Mouse (Mus musculus) small intestine, adult 2 months (tissue): ENCODE results near the gene Bcas2. TPM values are rescaled to one million over a fixed set of nuclear protein-coding genes. Genes with fewer than 3 reads are reported as not detected.
"Not testable (repeated sequence)": the region's sequence is repeated elsewhere in the genome, so short reads cannot be mapped to it uniquely, and the experiment has no call there.

Experiments
- H3K27ac ChIP-seq: fragments of 200-500 bp; 2 replicates; pipeline ENCODE4 v1.5.1; 2012; ENCODE audit warnings: low read depth, low read length, control low read depth, inconsistent platforms; ENCODE audit not compliant: insufficient read depth
- H3K27me3 ChIP-seq: fragments of 200-500 bp; 2 replicates; pipeline ENCODE4 v1.6.1; 2012; ENCODE audit warnings: mild to moderate bottlenecking, moderate library complexity, low read length, inconsistent platforms; ENCODE audit not compliant: control insufficient read depth, insufficient read depth
- H3K36me3 ChIP-seq: fragments of 200-500 bp; 2 replicates; pipeline ENCODE4 v1.6.1; 2012; ENCODE audit warnings: mild to moderate bottlenecking, low read length, control low read depth, inconsistent platforms; ENCODE audit not compliant: control insufficient read depth, insufficient read depth
- H3K4me1 ChIP-seq: fragments of 200-500 bp; 2 replicates; pipeline ENCODE4 v1.6.1; 2012; ENCODE audit warnings: low read length, inconsistent platforms, mixed read lengths; ENCODE audit not compliant: control insufficient read depth, insufficient read depth, insufficient read length
- H3K4me3 ChIP-seq: fragments of 200-500 bp; 2 replicates; pipeline ENCODE4 v1.5.1; 2012; ENCODE audit warnings: low read depth, mild to moderate bottlenecking, control low read depth, inconsistent platforms, low read length, moderate library complexity
- CTCF ChIP-seq: fragments of 200-500 bp; IDR thresholded peaks from 2 replicates; pipeline ENCODE4 v1.5.1; 2012; ENCODE audit warnings: low read depth, mild to moderate bottlenecking, control low read depth, inconsistent platforms, low read length, moderate library complexity, mixed read lengths; ENCODE audit not compliant: insufficient replicate concordance, insufficient read length; ENCODE audit errors: extremely low read depth
- POLR2A ChIP-seq: fragments of 200-500 bp; IDR thresholded peaks from 2 replicates; pipeline ENCODE4 v1.6.1; 2012; ENCODE audit warnings: low read depth, mild to moderate bottlenecking, control low read depth, inconsistent platforms, low read length, moderate library complexity
- WGBS: fragments of 180-500 bp; shearing (Covaris S2); methylation state at CpG from one replicate; pipeline ENCODE4 v1.1.7; 2018; 5-methylcytosine and 5-hydroxymethylcytosine counted together
- polyA plus RNA-seq: library from polyadenylated mRNA; depleted of rRNA; stranded (reverse); fragments of >200 nt; gene quantifications from 2 replicates; pipeline ENCODE4 v1.2.3, GENCODE M21; 2012

The Bcas2 gene
- polyA plus RNA-seq, 1 experiment: 10.2 TPM

DNA sequence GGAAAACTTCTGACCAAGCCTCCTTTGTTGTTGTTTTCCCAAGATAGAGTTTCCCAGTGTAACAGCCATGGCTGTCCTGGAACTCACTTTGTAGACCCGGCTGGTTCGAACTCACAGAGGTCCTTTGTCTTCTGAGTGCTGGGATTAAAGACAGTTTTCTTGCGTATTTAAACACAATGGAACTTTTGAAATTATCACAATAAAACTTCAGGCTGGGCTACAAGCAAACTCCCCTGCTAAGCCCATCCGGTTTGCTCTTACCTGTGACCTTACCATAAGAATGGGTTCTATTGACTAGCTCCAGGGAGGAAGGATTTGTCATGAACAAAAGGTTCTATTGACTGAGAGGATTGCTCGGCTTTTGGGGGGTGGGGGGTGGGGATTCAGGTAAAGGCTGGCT, 36.3 kb downstream of the Bcas2 start:
- Histone ChIP-seq H3K27ac (no peak overlapping the region), H3K4me1 (no peaks in the 10 kb centered on the region), H3K36me3 (no peaks in the 10 kb centered on the region), H3K4me3 (no peak overlapping the region), H3K27me3 (no peaks in the 10 kb centered on the region)
- TF ChIP-seq POLR2A: no peak
- TF ChIP-seq CTCF: no peak
- 67% methylated on average over 5 of the region's 5 CpGs for WGBS

DNA sequence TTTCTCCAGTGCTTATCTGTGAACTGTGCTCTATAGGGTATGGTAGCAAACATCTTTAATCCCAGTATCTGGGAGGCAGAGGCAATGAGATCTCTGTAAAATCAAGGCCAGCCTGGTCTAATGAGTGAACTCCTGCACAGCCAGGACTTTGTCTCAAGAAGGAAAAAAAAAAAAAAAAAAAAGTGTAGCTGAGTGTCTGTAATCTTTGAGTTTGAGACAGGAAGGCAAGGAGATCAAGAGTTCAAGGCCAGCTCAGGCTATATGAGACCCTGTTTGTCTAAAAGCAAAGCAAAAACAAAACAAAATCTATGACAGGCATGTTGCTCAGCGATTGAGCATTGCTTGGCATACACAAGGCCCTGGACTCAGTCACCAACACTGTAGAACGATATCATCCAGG, 36.8 kb downstream of the Bcas2 start:
- Histone ChIP-seq H3K4me1 (no peaks in the 10 kb centered on the region), H3K4me3 (no peak overlapping the region), H3K27me3 (no peaks in the 10 kb centered on the region), H3K27ac (no peak overlapping the region), H3K36me3 (no peaks in the 10 kb centered on the region)
- TF ChIP-seq POLR2A: no peak
- no peak for TF ChIP-seq CTCF
- 83% methylated on average over 2 of the region's 2 CpGs for WGBS

DNA sequence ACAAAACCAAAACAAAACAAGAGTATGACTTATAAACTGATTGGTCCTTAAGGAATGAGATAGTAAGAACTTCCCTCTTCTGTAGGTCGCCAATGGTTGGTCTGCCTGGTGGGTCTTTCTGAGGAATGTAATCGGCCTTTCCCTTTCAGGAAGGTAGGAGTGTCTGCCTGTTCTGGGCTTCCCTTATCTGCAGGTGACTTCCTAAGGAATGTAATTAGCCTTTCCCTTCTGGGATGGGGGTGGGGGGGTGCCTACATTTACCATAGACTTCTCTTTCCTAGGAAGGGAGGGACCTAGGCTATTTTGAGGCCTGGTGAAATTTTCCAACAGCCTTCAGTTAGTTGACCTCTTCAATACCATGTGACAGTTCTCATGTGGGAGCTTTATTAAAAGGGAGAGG, 39.6 kb downstream of the Bcas2 start:
- Histone ChIP-seq H3K4me3 (no peak overlapping the region), H3K4me1 (peaks cover 1% of the 10 kb centered on the region; the same call in 1 of the 2 replicates), H3K27me3 (no peaks in the 10 kb centered on the region), H3K36me3 (no peaks in the 10 kb centered on the region), H3K27ac (no peak overlapping the region)
- WGBS: 78% methylated on average over 2 of the region's 2 CpGs
- TF ChIP-seq CTCF (no peak), POLR2A (no peak)

DNA sequence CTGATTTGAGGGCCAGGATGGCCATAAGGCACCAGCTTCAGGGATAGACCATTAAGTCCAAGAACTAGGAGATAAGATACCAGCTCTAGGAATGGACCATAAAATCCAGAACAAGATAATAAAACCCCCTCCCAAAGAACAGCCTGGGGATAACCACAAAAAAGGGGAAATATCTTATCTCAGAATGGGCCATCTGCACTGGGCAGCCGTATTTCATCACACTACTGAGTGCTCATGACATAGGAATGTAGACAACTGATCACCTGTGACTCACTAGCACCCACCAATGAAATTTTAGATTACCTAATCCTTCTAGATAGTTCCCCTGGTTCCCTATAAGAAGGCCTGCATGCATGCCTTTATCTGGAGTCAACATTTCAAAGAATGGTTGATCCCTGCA, 40.7 kb downstream of the Bcas2 start:
- Histone ChIP-seq H3K4me3 (no peak overlapping the region), H3K36me3 (no peaks in the 10 kb centered on the region), H3K27ac (no peak overlapping the region), H3K4me1 (peaks cover 1% of the 10 kb centered on the region; the same call in 1 of the 2 replicates), H3K27me3 (no peaks in the 10 kb centered on the region)
- no peak for TF ChIP-seq POLR2A
- TF ChIP-seq CTCF: no peak
- WGBS: 60% methylated on average over 1 of the region's 1 CpGs

DNA sequence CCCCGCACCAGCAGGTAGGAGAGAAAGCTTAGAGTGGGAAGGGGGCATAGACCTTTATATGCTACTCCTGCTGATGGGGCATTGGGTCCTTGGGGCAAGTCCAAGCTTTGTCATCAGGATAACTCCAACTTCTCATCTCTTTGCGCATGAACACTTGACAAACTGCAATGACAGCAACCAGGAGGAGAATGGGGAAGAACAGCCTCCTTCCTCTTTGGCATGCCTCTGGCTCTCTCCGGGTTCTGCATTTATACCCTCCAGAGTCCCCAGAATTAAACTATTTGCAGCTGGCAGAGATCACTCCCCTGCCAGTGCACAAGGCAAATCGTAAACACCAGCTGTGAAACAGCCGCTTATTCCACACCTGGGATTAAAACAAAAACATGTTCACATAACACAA, 42.1 kb downstream of the Bcas2 start:
- Histone ChIP-seq H3K27me3 (no peaks in the 10 kb centered on the region), H3K4me1 (peaks cover 1% of the 10 kb centered on the region; the same call in 1 of the 2 replicates), H3K36me3 (no peaks in the 10 kb centered on the region), H3K4me3 (no peak overlapping the region), H3K27ac (no peak overlapping the region)
- TF ChIP-seq CTCF: no peak
- no peak for TF ChIP-seq POLR2A
- WGBS: 63% methylated on average over 5 of the region's 5 CpGs

DNA sequence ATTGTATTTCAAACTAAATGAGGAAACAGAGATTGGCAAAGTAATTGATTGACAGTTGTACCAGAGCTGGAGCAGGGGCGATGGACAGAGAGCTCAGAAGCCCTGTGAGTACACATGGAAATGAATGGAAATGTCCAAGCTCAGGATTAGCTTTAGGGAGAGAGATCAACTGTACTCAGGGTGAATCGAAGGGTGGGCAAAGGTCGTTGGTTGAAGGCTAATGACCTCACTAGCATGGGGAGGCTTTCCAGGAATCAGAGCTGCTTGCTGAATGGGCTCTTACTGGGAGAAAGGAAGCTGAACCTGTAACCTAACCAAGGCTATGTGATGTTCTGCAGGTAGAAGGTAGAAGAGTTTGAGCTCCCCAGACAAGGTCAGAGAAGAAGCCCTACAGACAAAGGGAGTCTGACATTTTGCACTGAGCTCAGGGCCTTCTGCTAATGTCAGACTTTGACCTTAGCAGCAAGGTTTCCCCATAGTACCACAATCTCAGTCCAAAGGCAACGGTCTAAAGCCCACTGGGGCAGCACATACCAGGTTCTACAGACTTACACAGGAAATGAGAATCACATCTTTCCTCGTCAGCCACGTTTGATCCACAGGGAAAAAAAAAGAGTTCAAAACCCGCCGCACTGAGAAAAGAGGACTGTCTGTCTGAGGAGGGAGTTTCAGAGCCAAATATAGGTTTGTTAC, 43.3 kb downstream of the Bcas2 start:
- TF ChIP-seq CTCF (no peak), POLR2A (no peak)
- Histone ChIP-seq H3K27me3 (no peaks in the 10 kb centered on the region), H3K36me3 (no peaks in the 10 kb centered on the region), H3K4me1 (peaks cover 1% of the 10 kb centered on the region; the same call in 1 of the 2 replicates), H3K27ac (no peak overlapping the region), H3K4me3 (no peak overlapping the region)
- WGBS: 72% methylated on average over 8 of the region's 8 CpGs

DNA sequence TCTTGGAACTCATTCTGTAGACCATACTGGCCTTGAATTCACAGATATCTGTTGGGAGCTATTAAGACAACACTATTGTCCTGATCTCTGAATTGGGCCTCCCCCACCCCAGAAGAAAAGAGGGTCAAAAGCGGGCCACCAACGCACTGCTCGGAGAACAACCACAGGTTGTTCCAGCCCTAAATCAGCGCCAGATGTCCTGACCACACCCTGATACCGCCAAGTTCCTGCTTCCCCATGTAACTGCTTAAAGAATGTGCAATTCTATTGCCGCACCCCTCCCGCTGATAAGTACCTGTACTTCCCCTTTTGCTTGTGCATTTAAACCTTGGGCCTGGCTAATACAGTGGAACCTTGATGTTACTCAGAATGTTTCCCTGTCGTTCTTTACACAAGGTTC, 43.9 kb downstream of the Bcas2 start:
- not testable (repeated sequence) for H3K36me3 ChIP-seq

More for the DNA sequence above, 43.9 kb downstream of the Bcas2 start:
- 83% methylated on average over 8 of the region's 8 CpGs for WGBS
- H3K4me3 ChIP-seq, H3K27ac ChIP-seq, H3K27me3 ChIP-seq, H3K4me1 ChIP-seq: not testable (repeated sequence)
